Mouse (Mus musculus): ENCODE measurements around the gene Serpinc1.
A peak's percentile ranks its signal among the peaks of the same experiment; 100 is the strongest.
"Not testable (repeated sequence)": the region's sequence is repeated elsewhere in the genome, so short reads cannot be mapped to it uniquely, and the experiment has no call there.

The Serpinc1 gene

DNA sequence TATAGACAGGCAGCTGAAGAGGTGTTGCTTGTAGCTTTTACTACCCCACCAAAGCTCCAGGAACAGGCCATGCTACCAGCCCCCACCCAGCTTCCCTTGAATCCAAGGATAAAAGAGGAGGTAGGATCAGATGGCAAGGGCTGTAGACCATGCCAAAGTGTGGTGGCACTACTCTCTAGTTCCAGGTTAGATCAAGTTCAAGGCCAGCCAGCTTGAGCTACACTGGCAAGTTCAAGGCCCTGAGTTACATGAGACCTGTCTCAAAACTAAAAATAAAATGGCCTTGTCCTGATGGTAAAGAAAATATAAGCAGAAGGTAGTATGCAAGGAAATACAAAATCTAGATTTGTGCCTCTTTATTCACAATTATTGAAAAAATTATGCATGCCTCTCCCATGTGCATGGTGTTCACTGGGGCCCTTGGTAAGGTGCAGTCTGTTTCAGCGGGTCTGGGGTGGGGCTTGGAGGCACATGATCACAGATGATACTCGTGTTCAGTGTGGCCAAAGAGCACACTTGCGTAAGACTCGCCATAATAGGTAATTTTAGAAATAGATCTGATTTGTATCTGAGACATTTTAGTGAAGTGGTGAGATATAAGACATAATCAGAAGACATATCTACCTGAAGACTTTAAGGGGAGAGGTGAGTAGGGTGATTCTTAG is at the start of gene Serpinc1:
Serpinc1 (plus strand) TSS at position 515 of the 665 bp plus-strand sequence.
- no peak for DNase-seq (ENCODE audit: low read depth)

DNA sequence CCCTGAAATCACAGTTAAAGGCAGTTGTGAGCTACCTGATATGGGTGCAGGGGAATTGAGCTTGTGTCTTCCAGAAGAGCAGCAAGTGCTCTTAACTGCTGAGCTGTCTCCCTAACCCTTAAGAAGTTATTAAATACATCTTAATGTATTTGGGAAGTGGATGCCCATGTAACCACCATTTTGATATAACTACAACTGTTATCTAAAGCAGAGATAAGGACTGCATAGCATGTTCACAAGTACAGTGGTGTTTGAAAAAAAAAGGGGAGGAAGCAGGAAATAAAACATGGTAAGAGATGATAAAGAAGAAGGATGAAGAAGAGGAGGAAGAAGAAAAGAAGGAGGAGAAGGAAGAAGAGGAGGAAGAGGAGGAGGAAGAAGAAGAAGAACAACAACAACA is 47.1 kb upstream of the Serpinc1 start:
- no peak for DNase-seq (ENCODE audit: low read depth)

DNA sequence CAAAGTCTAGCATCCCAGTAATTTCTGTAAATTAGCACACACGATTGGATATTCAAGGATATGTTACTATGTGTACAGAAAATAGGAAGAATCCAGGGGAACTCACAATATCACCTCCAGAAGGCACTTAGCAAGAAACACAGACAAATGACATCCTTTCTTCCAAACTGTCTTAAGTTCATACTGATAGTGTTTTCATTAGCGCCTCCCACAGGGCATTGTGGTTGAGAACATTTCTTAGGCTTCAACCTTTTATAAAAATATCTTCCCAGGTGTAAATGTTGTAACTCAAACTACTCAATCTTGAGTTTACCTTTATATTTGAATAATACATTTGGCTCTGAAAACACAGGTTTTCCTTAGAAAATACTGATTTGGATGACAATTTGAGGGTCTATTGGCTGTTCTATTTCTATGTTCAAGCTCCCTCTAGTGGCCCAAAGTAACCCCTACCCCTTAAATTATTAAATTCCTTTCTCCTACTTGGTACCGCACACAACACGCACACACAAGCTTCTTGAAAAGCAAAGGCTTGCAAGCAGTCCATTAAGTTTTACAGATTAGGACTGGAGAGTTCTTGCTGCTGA is 44.4 kb upstream of the Serpinc1 start:
- peak; percentile 68 for DNase-seq (ENCODE audit: low read depth)

DNA sequence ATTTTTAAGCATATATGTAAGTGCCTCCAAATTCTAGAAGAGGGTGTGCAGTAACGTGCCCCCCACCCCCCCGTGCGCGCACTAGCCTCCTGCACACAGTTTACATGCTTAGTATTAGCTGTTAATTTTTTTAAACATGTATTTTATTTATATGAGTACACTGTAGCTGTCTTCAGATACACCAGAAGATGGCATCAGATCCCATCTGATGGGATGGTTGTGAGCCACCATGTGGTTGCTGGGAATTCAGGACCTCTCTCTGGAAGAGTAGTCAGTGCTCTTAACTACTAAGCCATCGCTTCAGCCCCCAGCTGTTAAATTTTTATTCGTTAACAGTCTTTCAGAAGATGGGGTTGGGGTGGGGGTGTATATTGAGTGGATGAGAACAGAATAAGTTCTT is 42.8 kb upstream of the Serpinc1 start:
- DNase-seq (ENCODE audit: low read depth) = peak; percentile 52

DNA sequence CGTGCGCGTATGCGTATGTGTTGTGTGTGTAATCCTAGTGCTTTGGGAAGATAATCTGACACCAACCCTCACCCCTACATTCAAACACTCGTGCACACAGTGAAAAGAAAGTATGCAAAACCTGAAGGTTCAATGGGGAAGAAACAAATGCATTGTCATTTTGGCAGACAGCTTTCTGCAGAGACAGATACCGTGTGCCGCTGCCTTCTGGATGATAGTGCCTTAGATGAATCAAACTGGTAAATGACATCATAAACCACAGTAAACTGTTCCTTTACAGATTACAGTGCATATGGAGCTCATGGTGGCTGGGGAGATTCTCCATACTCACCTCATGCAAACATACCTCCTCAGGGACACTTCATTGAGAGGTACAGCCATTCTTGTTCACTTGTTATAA is 15.2 kb upstream of the Serpinc1 start:
- DNase-seq (ENCODE audit: low read depth) = no peak

DNA sequence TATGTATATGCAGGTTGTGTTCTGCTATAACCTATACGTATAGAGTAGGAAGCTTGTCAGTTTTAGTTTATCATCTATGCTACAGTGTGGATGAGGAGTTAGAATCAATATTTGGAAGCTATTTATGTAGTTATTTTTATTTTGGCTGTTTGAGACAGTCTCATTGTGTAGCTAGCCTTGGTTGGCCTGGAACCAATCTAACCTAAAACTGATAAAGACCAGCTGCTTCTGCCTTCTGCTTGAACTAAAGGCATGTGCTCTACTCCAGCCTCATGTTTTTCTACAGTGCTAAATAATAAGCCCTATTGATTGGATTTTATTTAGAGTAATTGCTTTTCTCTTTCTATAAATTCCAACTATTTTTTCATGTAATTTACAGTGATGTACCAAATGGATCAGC is 11.1 kb upstream of the Serpinc1 start:
- no peak for DNase-seq (ENCODE audit: low read depth)

DNA sequence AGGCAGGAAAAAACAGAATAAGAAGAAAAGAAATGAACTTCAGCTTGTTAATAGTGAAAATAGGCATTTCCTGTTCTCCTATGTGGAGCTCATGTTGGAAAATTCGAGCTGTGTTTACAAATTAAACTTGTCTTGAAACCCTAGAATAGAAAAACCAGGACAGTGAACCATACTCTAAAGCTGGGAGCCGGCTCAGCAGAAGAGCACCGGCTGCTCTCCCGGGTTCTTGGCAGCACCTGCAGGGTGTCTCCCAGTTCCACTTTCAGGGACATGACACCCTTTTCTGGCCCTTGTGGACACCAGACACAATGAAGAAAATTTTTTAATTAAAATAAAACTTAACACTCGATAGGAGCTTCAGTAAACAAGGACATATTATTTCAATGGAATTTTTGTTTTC is 9.7 kb upstream of the Serpinc1 start:
- DNase-seq (ENCODE audit: low read depth) = no peak

DNA sequence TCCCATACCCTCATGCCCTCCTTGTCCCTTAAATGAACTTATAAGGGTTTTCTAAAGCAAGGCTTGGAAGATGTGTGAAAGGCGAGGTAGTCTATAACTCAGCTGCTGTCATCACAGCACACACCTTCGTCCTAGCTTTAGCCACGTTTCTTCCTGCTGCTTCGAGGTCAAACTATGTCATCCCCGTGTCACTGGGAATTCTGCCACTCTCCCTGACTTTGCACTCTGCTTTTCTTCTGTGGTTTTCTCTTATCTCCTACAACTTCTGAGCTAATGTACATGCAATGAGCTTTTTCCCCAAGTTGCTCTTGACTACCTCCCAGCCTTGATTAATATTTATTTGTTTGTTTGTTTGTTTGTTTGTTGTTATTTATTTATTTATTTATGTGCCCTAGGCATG is 1.6 kb downstream of the Serpinc1 start:
- no peak for DNase-seq (ENCODE audit: low read depth)

DNA sequence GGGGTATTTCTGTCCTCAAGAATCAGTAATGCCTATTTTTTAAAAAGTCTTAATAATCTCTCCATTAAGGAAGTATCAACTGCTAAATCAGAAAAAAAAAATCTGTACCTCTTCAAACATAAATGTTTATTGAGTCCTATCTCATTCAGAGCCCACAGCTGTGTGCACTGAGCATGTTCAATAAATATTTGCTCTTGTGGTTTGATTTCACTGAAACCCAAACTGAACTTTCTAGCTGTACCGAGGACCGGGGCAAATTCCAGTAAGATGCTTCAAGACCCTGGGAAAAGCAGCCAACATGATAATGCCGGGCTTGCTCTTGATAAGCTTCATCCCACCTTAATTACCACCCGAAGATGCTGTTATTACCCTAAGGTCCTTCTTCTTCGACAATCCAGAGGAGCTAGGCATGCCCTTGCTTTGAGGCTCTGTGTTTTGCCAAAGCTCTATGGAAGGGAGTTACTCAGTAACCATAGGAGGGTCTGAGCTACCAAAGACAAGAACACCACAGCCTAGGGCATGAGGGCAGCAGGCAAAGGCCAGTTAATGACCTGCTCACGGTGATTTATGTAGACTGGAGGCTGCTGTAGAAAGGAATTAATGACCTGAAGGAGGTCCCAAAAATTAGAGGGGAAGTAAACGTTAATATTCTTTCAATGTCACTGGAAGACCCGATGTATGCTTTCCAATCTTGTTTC is 2.3 kb downstream of the Serpinc1 start:
- no peak for DNase-seq (ENCODE audit: low read depth)

DNA sequence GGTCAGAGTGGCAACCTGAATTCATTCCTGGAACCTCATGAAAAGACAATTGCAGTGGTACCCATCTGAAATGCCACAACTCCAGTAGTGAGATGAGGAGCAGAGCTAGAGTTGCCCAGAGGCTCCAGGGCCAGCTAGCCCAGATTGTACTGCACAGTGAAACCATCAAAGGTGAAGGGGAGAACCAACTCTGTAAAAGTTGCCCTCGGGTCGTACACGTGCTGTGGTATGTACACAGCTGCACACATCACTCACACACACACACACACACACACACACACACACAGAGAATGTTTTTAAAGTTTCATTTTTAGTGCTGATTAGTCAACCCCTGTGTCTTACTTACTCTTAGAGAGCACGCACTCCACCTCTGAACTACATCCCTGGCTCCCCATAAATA is 3.0 kb downstream of the Serpinc1 start:
- no peak for DNase-seq (ENCODE audit: low read depth)

DNA sequence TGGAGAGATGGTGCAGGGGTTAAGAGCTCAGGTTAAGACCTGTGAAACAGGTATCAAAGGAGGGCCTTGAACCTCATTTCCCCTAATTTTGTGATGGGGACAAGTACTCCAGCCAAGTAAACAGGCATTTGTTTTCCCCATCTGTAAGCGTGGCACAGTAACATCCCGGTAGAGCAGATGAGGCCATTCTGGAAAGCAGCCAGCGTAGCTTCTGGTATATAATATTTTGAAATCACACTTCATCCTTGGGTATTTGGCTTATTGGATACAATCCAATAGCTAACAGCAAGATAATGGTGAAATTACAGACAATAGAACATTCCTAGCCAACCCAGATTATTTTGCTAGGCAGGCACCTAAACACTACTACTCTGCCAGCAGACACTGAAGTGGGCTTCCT is 4.5 kb downstream of the Serpinc1 start:
- DNase-seq (ENCODE audit: low read depth) = peak; percentile 24

DNA sequence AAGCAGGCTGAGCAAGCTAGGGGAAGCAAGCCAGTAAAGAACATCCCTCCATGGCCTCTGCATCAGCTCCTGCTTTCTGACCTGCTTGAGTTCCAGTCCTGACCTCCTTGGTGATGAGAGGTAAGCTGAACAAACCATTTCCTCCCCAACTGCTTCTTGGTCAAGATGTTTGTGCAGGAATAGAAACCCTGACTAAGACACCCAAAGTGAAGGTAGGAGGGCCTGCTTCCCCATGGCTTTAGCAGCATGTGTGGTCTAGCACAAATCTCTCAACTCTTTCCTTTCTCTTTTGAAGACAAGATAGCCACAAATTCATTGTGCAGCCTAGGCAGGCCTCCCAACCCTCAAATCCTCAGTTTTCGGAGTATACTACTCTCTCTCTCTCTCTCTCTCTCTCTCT is 6.3 kb downstream of the Serpinc1 start:
- DNase-seq (ENCODE audit: low read depth) = not testable (repeated sequence)

DNA sequence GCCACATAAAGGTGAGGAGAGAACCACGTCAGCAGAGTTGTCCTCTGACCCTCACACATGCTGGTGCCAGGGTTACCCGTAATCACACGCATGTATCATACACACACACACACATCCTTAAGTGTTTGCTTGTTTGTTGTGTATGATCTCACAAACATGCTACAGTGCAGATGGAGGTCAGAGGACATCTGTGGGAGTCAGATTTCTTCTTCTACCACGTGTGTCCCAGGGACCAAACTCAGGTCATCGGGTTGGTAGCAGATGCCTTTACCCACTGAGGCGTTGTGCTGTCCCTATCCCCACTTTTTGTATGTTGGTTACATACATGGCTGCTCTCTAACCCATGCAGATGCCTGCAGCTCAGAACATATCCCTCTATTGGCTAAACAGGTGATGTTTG is 7.1 kb downstream of the Serpinc1 start:
- no peak for DNase-seq (ENCODE audit: low read depth)

DNA sequence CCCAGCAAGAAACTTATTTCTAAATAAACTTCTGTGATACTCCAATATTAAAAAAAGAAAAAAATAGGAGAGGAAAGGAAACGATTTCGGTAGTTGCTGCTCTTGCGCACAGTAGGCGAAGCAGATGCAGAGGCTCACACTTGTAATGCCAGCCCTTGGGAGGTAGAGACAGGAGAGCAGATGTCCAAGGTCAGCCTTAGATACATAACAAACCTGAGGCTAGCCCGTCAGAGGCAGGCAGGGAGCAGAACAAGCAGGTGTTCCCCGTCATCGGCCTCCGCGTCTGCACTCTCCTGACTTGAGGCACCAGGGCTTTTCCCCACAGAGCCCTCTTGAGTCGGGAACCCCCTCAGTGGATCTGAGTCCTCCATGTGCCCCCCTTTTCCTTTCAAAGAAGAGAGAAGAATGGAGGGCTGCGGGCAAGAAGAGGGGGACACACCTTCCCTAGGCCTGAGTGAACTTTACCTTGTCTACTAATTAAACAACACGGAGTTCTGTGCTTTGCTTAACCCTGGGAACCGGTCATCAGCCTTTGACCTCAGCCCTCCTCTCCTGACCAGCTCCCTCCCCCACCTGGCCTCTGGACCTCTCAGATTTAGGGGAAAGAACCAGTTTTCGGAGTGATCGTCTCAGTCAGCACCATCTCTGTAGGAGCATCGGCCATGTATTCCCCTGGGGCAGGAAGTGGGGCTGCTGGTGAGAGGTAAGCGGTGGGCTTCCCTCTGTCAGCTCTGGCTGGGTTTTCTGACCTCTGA is 8.7 kb downstream of the Serpinc1 start:
- no peak for DNase-seq (ENCODE audit: low read depth)

DNA sequence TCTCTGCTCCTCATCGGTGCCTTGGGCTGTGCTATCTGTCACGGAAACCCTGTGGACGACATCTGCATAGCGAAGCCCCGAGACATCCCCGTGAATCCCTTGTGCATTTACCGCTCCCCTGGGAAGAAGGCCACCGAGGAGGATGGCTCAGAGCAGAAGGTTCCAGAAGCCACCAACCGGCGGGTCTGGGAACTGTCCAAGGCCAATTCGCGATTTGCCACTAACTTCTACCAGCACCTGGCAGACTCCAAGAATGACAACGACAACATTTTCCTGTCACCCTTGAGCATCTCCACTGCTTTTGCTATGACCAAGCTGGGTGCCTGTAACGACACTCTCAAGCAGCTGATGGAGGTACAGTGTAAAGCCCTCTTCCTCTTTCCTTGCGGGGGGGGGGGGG is 11.0 kb downstream of the Serpinc1 start:
- no peak for DNase-seq (ENCODE audit: low read depth)

DNA sequence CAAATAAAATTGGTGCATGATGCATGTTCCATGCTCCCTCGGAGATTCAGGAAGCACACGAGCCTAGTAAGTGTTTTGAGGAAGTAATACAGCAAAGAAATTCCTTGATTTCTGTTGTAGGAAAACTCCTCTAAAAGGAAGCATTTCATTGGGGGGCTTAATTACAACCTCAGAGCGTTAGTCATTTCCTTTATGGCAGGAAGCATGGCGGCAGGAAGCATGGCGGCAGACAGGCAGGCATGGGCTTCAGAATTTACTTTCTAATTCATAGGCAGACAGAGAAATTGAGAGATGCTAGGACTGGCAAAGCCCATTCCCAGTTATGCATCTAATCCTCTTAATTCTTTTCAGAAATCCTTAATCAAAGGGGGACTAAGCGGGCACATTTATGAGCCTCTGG is 15.5 kb downstream of the Serpinc1 start:
- no peak for DNase-seq (ENCODE audit: low read depth)

DNA sequence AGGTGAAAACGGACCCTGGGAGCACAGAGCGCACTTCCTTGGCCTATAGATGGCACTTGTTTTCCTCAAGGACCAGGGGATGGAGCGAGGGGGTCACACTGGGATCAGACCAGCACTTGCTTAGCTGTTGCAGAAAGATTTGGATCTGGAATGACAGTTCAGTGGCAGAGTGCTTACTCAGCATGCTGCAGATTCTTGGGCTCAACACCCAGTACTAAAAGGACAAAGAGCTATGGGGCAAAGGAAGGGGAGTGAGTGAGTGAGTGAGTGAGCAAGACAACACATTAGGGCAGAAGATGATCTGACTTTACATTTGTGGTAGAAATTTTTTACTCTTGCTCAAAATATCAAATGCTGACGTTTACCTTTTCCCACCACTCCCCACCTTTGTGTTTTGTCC is 26.6 kb downstream of the Serpinc1 start:
- DNase-seq (ENCODE audit: low read depth) = no peak

DNA sequence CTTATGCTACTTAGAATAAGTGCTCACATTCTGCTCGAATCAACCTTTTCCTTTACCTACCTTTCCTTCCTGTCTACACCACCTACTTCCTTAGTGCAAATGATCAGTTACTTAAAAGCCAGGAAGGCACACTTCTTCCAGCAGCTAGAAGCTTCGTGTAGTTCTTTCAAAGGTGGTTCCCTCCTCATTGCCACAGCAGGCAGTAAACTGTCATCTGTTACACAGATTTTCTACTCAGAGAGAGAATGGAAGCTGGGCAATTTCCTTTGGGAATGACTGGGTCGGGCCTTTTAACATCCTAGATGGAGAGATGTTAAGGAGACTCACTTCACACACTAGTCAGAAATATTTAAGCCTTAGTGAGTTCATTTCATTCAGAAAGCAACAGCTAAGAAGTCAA is 27.1 kb downstream of the Serpinc1 start:
- DNase-seq (ENCODE audit: low read depth) = no peak

DNA sequence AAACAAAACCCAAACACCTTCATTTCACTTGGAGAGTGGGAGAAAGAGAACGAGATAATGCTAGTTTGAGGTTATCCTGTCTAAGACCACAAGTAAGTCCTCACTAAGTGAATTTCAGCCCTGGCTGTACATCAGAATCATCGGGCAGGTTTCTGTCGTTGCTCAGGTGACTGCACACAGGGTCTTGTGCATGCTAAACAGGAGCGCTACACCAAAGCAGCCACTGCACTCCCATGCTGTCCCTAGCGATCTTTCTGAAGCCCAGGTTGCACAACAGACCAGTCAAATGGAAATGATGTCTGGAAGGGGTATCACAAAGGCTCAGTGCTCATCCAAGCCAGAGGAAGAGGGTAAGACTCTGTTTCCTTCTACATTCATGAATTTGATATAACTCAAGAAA is 28.1 kb downstream of the Serpinc1 start:
- DNase-seq (ENCODE audit: low read depth) = no peak

DNA sequence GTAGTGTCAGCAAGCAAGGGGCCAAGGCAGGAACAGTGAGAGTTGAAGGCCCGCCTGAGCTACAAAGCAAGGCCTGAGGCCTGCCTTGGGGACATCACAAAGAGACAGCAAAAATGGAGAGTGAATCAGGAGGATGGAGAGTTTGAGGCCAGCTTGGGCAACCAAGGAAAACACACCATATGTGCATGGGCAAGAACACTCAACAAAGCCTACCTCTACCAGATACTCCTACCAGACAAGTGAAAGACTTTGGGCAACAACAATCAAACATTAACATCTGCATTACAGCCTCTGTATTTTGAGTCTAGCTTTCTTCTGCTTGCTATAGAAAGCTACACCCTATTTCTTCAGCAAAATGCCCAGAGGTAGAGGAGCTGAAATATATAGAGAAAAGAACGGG is 29.7 kb downstream of the Serpinc1 start:
- DNase-seq (ENCODE audit: low read depth) = no peak

DNA sequence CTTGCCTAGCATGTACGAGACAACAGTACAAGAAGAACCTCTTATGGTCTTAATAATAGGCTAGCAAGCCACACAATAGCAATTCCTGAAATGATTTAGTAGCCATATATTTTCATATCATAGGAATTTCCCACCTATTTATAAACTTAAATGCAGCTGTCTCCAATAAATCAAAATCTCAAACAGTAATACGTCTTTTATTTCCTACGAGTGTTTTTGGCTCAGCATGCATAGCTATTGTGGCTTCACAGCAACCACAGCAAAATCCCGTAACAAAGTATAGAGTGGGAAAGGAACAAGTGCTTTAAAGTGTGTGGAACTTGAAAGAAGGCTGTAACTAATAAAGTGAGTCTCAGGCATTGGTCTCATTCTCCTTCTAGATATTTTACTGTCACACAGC is 32.1 kb downstream of the Serpinc1 start:
- no peak for DNase-seq (ENCODE audit: low read depth)

DNA sequence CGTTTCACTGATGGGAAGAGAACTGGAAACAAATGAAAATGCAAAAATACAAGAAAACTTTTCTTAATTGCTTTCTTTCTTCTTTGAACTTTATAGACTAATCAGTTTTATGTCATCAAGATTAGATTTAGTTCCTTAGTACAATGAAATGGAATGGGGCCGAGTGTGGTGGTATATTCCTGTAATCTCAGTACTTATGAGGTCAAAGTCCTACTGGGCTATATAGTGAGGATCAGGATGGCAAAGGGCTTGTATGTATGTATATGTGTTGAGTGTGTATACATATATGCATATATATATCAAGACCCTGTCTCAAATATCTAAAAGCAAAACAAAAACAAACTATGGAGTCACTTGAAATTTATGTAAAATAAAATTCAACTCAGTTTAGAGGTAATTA is 38.0 kb downstream of the Serpinc1 start:
- DNase-seq (ENCODE audit: low read depth) = no peak

DNA sequence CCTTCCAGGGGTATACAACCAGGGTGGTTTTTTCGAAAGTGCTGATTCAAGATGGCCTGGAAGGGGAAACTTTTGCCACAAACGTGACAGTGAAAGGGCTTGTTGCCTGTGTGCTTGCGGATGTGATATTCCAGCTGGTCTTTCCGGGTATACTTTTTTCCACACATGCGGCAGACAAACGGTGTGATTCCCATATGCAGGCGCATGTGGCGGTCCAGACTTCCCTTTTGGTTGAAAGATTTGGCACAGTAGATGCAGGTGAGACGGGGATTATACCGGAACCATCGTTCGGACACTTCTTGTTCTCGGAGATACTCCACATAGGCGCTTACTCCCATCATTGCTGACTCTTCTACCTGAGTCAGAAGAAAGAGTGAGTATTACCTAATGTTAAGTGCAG is 41.7 kb downstream of the Serpinc1 start:
- no peak for DNase-seq (ENCODE audit: low read depth)
